Mouse (Mus musculus) limb, embryonic 12.5 days (tissue): ENCODE results near the gene Plxna2. TPM values are rescaled to one million over a fixed set of nuclear protein-coding genes. Genes with fewer than 3 reads are reported as not detected.

ENCODE experiments used
- ATAC-seq: fragments of 200-750 bp; cut with Nextera tagmentation; 2 replicates; pipeline ENCODE4 v1.8.0; 2017; ENCODE audit warnings: low read depth, moderate TSS enrichment; ENCODE audit not compliant: insufficient number of reproducible peaks, insufficient read depth, low FRiP score, low TSS enrichment
- H3K27ac ChIP-seq: fragments of 300-500 bp; sonication (generic); 2 replicates; pipeline ENCODE4 v1.5.1; 2016; ENCODE audit warnings: mild to moderate bottlenecking, moderate library complexity
- H3K27me3 ChIP-seq: fragments of 300-500 bp; sonication (generic); 2 replicates; pipeline ENCODE4 v1.6.1; 2016; ENCODE audit warnings: mild to moderate bottlenecking, moderate library complexity
- H3K36me3 ChIP-seq: fragments of 300-500 bp; sonication (generic); 2 replicates; pipeline ENCODE4 v1.6.1; 2016; ENCODE audit warnings: mild to moderate bottlenecking, moderate library complexity
- H3K4me1 ChIP-seq: fragments of 300-500 bp; sonication (generic); replicated peaks from 2 replicates; pipeline ENCODE4 v1.6.1; 2016
- H3K4me2 ChIP-seq: fragments of 300-500 bp; sonication (generic); 2 replicates; pipeline ENCODE4 v1.6.1; 2016; ENCODE audit warnings: mild to moderate bottlenecking, moderate library complexity
- H3K4me3 ChIP-seq: fragments of 300-500 bp; sonication (generic); replicated peaks from 2 replicates; pipeline ENCODE4 v1.5.1; 2016; ENCODE audit warnings: mild to moderate bottlenecking
- H3K9ac ChIP-seq: fragments of 300-500 bp; sonication (generic); replicated peaks from 2 replicates; pipeline ENCODE4 v1.6.1; 2016; ENCODE audit warnings: mild to moderate bottlenecking, moderate library complexity
- H3K9me3 ChIP-seq: fragments of 300-500 bp; sonication (generic); 2 replicates; pipeline ENCODE4 v1.6.1; 2016; ENCODE audit warnings: mild to moderate bottlenecking, moderate library complexity
- WGBS: fragments of 180-500 bp; shearing (Covaris S2); methylation state at CpG from one replicate; pipeline ENCODE4 v1.1.7; 2016; 5-methylcytosine and 5-hydroxymethylcytosine counted together
- polyA plus RNA-seq: library from polyadenylated mRNA; unstranded; fragments of >200 nt; fragmentation: Nextera tagmentation; extraction: Ambion mirVana; gene quantifications from 2 replicates; pipeline ENCODE4 v1.2.1, GENCODE M21; 2016

Plxna2 gene
- polyA plus RNA-seq, 1 experiment from 2014 or later: 4.3 TPM

- Histone ChIP-seq H3K9ac (no peak overlapping the region), H3K9me3 (no peaks in the 10 kb centered on the region), H3K27me3 (no peaks in the 10 kb centered on the region), H3K4me2 (no peak overlapping the region), H3K27ac (no peak overlapping the region), H3K36me3 (no peaks in the 10 kb centered on the region), H3K4me3 (no peak overlapping the region), H3K4me1 (peaks cover 7% of the 10 kb centered on the region)
- WGBS: 66% methylated on average over 1 of the region's 1 CpGs
- no peak for ATAC-seq
These were observed 99.4 kb downstream of the Plxna2 start for GRCm38 (mm10) chr1:194717451-194717874.

DNA sequence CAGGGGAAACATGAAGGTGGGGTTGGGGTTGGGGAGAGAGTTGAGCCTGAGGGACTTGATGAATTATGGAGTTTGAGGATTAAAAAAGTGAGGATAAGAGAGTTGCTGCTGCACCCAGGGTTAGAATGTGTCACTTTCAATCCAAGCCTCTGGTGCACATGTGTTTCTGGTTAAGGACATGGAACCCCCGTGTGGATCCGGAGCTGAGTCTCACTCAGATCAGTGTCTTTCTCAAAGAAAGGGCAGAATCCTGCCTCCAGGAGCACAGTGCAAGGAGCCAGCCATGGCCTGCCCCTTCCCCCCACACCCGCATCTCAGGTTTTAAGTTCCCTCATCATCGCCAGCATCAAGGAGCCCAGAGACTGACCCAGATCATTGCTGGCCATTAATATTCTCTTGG, 102.4 kb downstream of the Plxna2 start:
- no peak overlapping the region for H3K27ac ChIP-seq
- no peak overlapping the region for H3K4me3 ChIP-seq
- no peak for ATAC-seq
- H3K4me1 ChIP-seq: peaks cover 7% of the 10 kb centered on the region
- H3K9ac ChIP-seq: no peak overlapping the region
- 27% methylated on average over 4 of the region's 4 CpGs for WGBS
- H3K4me2 ChIP-seq: no peak overlapping the region
- no peaks in the 10 kb centered on the region for H3K36me3 ChIP-seq
- H3K9me3 ChIP-seq: no peaks in the 10 kb centered on the region
- H3K27me3 ChIP-seq: no peaks in the 10 kb centered on the region

GRCm38 (mm10) chr1:194721260-194721659, 103.2 kb downstream of the Plxna2 start:
- Histone ChIP-seq H3K27me3 (no peaks in the 10 kb centered on the region), H3K27ac (no peak overlapping the region), H3K4me1 (peaks cover 7% of the 10 kb centered on the region), H3K4me3 (no peak overlapping the region), H3K4me2 (no peak overlapping the region), H3K9me3 (no peaks in the 10 kb centered on the region), H3K36me3 (no peaks in the 10 kb centered on the region), H3K9ac (no peak overlapping the region)
- no peak for ATAC-seq
- 81% methylated on average over 2 of the region's 2 CpGs for WGBS

DNA sequence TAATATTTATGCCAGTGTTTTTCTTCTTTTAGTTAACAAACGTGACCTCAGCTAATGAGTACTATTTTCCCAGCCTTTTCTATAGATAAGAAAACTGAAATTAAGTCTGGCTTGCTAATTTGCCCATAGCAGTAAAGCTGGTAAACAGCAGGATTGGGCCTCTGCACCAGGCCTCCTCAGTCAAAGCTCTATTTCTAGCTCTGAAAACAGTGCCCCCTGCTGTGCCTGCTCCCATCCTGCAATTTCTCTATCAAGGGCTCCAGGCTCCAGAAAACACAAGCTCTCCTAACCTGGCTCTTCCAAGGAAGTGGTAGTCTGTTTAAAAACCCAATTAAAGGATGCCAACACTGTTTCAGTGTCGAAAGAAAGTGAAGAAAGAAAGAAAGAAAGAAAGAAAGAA, 104.3 kb downstream of the Plxna2 start:
- no peaks in the 10 kb centered on the region for H3K36me3 ChIP-seq
- ATAC-seq: no peak
- no peak overlapping the region for H3K4me2 ChIP-seq
- no peaks in the 10 kb centered on the region for H3K9me3 ChIP-seq
- peaks cover 7% of the 10 kb centered on the region for H3K4me1 ChIP-seq
- no peak overlapping the region for H3K27ac ChIP-seq
- no peaks in the 10 kb centered on the region for H3K27me3 ChIP-seq
- WGBS: 32% methylated on average over 2 of the region's 2 CpGs
- no peak overlapping the region for H3K9ac ChIP-seq
- H3K4me3 ChIP-seq: no peak overlapping the region

DNA sequence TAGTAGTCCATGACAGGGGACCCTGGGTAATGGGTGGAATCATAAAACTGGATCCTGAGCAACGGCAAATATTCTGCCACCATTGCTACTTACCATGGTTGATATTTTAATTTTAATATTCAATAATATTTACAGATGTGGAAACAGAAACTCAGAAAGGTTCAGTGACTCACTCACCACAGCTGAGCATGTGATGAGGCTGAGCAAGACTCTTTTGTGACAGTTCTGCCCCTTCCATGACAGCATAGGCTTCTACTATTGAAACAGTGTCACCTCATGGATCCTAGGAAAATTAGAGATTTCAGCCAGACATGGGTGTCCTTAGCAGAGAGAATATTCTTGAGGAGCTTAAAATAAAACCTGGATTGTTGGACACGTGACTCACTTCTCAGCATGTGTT, 116.8 kb downstream of the Plxna2 start:
- Histone ChIP-seq H3K4me3 (no peak overlapping the region), H3K27me3 (no peaks in the 10 kb centered on the region), H3K9ac (no peak overlapping the region), H3K27ac (no peak overlapping the region), H3K4me1 (peaks cover 3% of the 10 kb centered on the region), H3K36me3 (no peaks in the 10 kb centered on the region), H3K4me2 (no peak overlapping the region), H3K9me3 (no peaks in the 10 kb centered on the region)
- no peak for ATAC-seq
- WGBS: 86% methylated on average over 2 of the region's 2 CpGs

DNA sequence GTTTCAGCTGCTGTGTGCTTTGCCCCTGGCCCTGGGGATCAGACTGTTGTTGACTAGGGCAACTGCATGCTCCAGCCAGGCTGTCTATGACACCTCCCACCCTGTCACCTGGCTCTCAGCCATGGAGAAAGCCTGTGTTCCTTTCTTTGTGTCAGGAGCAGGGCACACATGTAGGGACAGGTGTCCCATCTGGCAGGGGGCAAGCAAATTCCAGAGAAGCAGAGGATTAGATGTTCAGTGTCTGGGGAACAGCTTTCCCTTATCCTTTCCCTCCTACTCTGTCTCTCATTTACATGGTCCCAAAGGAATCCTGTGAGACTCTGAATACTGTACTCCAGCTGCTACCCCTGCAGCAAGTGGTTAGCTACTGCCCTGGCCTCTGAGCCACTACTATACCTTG, 121.9 kb downstream of the Plxna2 start:
- peak; percentile 72 for ATAC-seq
- Histone ChIP-seq H3K4me1 (peaks cover 14% of the 10 kb centered on the region), H3K27ac (no peak overlapping the region; the same call in 1 of the 2 replicates), H3K27me3 (no peaks in the 10 kb centered on the region), H3K4me3 (no peak overlapping the region), H3K36me3 (no peaks in the 10 kb centered on the region), H3K9me3 (no peaks in the 10 kb centered on the region), H3K4me2 (no peak overlapping the region), H3K9ac (no peak overlapping the region)

DNA sequence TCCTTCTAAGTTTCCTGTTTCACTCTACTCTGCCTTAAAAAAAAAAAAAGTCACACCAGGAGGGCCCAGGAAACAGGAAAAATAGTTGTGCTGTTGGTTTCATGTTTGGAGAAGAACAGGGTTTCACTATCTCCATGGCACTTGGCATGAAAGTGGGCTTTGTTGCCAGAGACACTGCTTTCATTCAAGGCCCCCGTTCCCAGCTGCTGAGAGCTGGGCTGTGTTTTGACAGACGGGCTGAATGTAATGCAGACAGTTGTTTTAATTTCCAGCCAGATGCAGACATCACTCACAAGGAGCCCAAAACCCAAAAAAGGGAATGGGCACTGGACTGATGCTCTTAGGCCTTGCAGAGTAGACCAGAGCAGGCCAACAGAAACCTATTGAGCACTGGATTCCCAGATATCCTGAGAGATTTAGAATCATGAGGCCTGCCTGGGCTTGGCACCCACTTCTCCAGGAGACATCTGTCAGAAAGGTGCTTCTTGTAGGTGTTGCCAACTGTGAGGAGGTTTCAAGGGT, 124.9 kb downstream of the Plxna2 start:
- ATAC-seq: no peak

DNA sequence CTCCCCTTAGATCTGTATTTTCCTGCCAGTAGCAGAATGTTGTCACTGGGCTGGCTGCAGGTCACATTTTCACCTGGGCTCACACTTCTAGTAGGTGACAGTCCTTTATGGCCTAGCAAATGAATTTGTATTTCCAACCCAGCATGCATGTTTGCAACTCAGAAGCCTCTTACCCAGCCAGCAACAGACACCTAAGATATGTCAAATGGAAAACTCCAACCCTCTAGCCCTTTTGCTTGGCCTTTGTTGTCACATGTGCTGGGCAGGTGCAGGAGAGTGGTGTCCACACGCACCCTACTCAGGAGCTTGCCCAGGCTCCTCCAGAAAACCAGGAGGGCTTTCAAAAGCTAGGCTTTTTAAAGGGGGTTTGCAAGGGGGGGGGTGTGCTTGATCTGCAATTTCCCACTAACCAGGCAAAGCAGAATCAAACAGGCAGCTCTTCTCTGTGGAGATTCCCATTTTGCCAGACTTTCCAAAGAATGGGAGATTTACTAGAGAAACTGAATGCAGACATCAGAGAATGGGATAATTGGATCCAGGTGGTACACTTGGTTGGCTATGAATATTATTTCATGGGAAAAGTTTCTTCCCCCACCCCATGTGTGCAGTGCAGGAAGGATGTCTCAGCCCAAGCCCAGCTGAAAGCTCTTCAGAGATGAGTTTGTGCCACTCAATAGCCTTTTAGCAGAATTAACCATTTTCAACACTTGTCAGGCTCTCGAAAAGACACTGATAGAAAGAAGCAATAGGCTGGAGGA, 127.3 kb downstream of the Plxna2 start:
- 61% methylated on average over 2 of the region's 2 CpGs for WGBS
- no peak overlapping the region for H3K4me3 ChIP-seq
- no peak overlapping the region for H3K4me2 ChIP-seq
- H3K9ac ChIP-seq: no peak overlapping the region
- no peaks in the 10 kb centered on the region for H3K27me3 ChIP-seq
- no peaks in the 10 kb centered on the region for H3K36me3 ChIP-seq
- no peak for ATAC-seq
- H3K4me1 ChIP-seq: peaks cover 32% of the 10 kb centered on the region
- H3K27ac ChIP-seq: 0 out of 2 replicates have a peak overlapping the region, but pooled peaks have one; percentile 35
- no peaks in the 10 kb centered on the region for H3K9me3 ChIP-seq

More for the DNA sequence above, 124.9 kb downstream of the Plxna2 start:
- 40% methylated on average over 2 of the region's 2 CpGs for WGBS
- Histone ChIP-seq H3K9ac (no peak overlapping the region), H3K27me3 (no peaks in the 10 kb centered on the region), H3K4me2 (no peak overlapping the region), H3K9me3 (no peaks in the 10 kb centered on the region), H3K4me1 (peaks cover 40% of the 10 kb centered on the region), H3K27ac (peak overlapping the region; percentile 23; the same call in 1 of the 2 replicates), H3K4me3 (no peak overlapping the region), H3K36me3 (no peaks in the 10 kb centered on the region)

DNA sequence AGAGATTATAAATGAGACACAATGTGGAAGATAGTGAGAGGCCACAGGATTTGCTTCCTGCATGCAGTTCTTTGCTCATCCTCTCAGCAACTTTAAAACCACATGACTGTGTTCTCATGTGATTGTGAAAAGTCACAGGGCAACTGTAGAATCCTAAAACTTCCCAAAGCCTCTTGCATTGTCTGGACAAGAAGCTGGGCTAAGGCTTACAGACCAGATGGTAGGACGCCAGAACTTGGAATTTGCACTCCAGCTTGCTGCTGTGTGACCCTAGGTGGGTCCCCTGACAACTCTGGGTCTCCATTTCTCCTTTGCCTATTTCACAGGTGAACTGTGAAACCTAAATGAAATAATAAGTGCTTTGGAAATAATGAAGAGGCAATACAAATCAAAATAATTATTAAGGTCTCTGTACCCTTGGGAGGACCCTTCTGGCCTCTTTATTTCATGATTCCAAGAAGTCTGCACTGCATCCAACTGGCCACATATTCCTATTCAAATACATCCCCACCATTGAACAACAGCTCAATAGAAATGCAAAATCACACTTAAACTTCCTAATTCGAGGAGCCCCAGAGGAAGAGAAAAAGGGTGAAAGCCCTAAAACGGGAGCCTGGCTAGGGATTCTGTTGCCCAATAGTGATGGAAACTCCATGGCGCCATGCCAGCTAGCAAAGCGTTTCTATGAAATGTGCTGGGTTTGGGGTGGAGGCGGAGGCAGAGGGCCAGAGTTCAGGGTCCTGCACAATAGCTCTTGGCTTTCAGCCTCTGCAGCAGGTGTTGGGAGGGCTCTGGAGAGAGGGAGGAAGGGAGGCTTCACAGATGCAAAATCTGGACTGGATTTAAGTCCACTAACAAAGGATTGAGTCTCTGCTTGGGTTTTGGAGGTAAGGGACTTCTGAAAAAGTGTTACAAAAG, 128.6 kb downstream of the Plxna2 start:
- no peaks in the 10 kb centered on the region for H3K27me3 ChIP-seq
- H3K36me3 ChIP-seq: no peaks in the 10 kb centered on the region
- ATAC-seq: 0 out of 2 replicates have a peak, but pooled peaks have one; percentile 57
- H3K27ac ChIP-seq: no peak overlapping the region
- no peaks in the 10 kb centered on the region for H3K9me3 ChIP-seq
- WGBS: 42% methylated on average over 6 of the region's 6 CpGs
- H3K9ac ChIP-seq: no peak overlapping the region
- no peak overlapping the region for H3K4me3 ChIP-seq
- H3K4me2 ChIP-seq: no peak overlapping the region
- H3K4me1 ChIP-seq: peaks cover 32% of the 10 kb centered on the region

DNA sequence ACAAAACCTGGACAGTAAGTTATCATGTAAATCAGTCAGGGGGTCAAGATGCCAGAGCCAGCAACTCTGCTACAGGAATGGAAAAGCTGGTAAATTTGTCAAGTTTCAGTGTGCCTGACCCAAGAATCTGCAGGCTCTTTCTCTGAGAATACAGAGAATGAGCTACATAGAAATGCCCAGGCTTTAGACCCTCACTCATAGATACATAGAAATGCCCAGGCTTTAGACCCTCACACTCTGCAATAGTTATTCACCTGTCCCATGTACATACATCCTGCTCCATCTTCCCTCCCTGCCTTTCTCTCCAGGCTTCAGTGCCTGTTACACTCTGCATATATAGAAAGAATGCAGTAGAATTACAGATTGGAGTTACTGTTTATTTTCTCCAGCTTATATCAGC, 129.2 kb downstream of the Plxna2 start:
- no peak overlapping the region for H3K4me2 ChIP-seq
- H3K9me3 ChIP-seq: no peaks in the 10 kb centered on the region
- no peaks in the 10 kb centered on the region for H3K27me3 ChIP-seq
- no peak overlapping the region for H3K27ac ChIP-seq
- H3K36me3 ChIP-seq: no peaks in the 10 kb centered on the region
- no peak overlapping the region for H3K4me3 ChIP-seq
- no peak overlapping the region for H3K9ac ChIP-seq
- H3K4me1 ChIP-seq: peaks cover 32% of the 10 kb centered on the region
- ATAC-seq: no peak

GRCm38 (mm10) chr1:194753168-194753567, 135.2 kb downstream of the Plxna2 start:
- H3K36me3 ChIP-seq: no peaks in the 10 kb centered on the region
- ATAC-seq: no peak
- H3K9ac ChIP-seq: no peak overlapping the region
- no peak overlapping the region for H3K27ac ChIP-seq
- WGBS: 50% methylated on average over 2 of the region's 2 CpGs
- H3K4me2 ChIP-seq: no peak overlapping the region
- H3K9me3 ChIP-seq: no peaks in the 10 kb centered on the region
- H3K4me1 ChIP-seq: no peaks in the 10 kb centered on the region
- no peaks in the 10 kb centered on the region for H3K27me3 ChIP-seq
- H3K4me3 ChIP-seq: no peak overlapping the region
